Mouse (Mus musculus) embryo, embryonic 11.5 days (tissue): ENCODE results near the gene Ushbp1.
A peak's percentile ranks its signal among the peaks of the same experiment; 100 is the strongest.
"Not testable (repeated sequence)": the region's sequence is repeated elsewhere in the genome, so short reads cannot be mapped to it uniquely, and the experiment has no call there.

Experiments used
- DNase-seq: peaks from one replicate; pipeline ENCODE4 v3.0.0-alpha.2; 2012; ENCODE audit warnings: low read depth, low spot score

Gene Ushbp1

GRCm38 (mm10) chr8:71395629-71396028, at the start of gene Ushbp1:
Ushbp1 (minus strand) TSS chr8:71395802.
- DNase-seq, result no peak

DNA sequence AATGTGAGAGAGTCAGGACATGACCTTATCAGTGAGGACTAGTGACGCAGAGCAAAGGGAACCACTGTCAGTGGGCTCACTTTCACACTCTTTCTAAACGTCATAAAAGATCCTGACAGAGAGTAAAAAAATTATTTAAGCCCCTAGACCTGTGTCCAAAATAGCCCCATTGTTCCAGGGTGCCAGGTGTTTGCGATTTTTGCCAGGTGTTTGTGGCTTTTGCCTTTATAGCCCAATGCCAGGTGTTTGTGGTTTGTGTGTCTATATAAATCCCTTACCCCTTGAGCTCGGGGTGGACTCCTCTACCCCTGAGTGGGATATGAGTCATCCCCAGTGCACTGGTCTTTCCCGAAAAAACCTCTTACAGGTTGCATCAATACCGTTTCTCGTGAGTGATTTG, 49.5 kb upstream of the Ushbp1 start:
- DNase-seq, result no peak

DNA sequence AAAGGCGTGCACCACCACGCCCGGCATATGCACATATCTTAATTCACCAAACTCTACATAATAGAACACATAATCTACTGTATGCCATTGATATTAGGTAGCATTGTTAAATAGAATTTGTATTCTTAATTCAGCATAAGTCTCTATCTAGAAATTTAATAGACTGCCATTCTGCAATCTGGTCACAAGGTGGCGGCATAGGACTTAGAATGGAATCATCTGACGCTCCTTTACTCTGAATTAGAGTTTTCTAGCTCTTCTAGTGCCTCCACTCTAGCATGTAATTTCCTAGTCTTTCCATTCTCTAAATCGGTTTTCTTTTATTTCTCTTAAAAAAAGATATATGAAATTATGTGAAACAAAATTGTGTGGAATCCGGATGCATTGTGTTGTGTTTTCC, 45.8 kb upstream of the Ushbp1 start:
- DNase-seq, result peak; percentile 31

GRCm38 (mm10) chr8:71437041-71437440, 41.4 kb upstream of the Ushbp1 start:
- DNase-seq, result no peak

DNA sequence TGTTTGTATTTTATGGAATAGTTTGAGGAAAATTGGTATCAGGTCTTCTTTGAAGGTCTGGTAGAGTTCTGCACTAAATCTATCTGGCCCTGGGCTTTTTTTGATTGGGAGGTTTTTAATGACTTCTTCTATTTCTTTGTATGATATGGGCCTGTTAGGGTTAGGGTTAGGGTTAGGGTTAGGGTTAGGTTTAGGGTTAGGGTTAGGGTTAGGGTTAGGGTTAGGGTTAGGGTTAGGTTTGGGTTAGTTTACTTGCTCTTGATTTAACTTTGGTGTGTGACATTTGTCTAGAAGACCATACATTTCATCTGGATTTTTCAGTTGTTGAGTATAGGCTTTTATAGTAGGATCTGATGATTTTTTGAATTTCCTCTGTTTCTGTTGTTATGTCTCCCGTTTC, 37.3 kb upstream of the Ushbp1 start:
- not testable (repeated sequence) for DNase-seq

- DNase-seq, result no peak
Measured at GRCm38 (mm10) chr8:71422121-71422520, 26.5 kb upstream of the Ushbp1 start.

GRCm38 (mm10) chr8:71411535-71412273, 16.1 kb upstream of the Ushbp1 start:
- DNase-seq, result no peak

GRCm38 (mm10) chr8:71408231-71408630, 12.6 kb upstream of the Ushbp1 start:
- DNase-seq, result no peak

- no peak for DNase-seq
Measured at GRCm38 (mm10) chr8:71407441-71407840, 11.8 kb upstream of the Ushbp1 start.

DNA sequence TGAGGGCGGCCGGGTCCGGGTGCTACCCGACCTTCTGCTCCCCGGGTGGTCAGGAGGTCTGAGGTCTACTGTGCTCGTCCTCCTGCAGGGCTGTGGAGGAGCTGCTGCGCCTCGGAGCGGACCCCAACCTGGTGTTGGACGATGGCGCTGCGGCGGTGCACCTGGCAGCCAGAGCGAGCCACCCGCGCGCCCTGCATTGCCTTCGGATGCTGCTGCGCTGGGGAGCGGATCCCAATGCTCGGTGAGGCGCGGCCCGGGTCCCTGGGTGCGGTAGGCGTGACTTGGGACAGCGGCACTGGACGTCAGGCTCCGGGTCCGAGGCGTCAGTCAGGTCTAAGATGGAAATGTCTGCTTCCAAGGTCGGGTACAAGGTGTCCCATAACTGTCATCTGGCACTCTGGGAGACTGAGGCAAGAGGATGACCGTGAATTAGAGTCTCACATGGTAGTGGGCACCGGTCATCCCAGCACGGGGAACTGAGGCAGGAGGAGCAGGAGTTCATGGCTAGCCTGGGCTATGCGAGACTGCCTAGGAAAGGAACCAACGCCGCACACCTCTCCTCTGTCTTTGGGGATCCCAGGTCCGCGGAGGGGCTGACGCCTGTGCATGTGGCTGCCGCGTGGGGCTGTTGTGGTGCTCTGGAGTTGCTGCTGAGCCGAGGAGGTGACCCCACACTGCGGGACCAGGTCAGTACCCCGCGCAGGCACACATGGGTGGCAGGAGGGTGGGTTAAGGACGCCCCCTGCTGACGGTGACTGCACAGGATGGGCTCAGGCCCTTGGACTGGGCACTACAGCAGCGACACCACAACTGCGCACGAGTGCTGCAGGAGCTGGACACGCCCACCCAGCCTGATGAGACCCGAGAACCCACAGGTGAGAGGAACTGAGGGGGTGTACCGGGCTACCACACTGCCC, 10.8 kb upstream of the Ushbp1 start:
- peak; percentile 53 for DNase-seq

GRCm38 (mm10) chr8:71405401-71406098, 9.9 kb upstream of the Ushbp1 start, which contains the start of gene Ankle1:
Ankle1 (plus strand) TSS chr8:71406010.
- DNase-seq, result peak; percentile 91

DNA sequence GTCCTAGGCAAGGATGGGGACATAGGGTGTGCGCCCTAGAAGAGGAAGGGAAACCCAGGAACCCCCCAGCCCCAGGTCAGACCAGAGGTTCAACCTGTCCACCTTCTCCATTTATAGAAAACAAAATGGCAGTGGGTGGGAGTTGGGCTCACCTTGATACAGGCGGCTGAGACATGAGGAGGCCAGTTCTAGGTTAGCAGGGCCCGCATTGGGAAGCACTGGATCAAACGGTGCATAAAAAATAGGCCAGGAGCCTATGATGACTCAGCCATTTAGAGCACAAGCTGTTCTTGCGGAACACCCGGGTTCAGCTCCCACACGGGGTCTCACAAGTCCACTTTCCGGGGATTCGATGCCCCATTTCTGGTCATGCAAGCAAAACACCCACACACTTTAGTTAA, 9.3 kb upstream of the Ushbp1 start:
- DNase-seq, result no peak

- DNase-seq, result no peak
Measured at GRCm38 (mm10) chr8:71404011-71404410, 8.4 kb upstream of the Ushbp1 start.

DNA sequence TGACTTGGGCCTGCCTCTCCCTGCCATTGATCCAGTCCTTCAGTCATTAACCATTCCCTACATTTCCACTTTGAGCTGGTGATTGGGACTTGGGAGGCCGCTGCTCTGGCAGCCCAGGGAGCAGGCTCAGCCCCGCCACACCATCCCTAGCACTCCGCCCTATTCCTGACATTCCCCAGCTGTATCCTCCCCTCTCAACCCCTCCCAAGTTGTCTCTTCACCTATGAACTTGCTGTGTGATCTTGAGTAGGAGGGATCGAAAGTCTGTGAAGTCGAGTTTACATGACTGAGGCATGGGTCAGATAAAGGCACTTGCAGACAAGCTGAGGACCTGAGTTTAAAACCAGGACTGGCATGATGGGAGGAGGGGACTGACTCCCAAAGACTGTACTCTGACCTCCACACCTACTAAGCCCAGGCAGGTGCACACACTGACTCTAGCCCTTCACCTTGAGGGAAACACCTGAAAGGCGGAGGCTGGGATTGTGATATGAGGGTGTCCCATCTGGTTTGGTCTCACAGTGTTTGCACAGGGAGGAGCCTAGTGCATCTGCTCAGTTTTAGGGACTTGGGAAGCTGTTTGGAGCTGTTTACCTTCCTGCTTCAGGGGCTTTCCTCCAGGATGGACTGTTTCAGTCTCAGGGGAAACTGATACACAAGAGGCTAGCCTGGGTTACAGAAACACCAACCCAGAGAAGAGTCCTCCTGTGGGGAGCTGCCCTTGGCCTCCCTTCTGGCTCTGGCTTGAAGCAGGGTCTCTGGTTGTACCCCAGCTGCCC, 7.7 kb upstream of the Ushbp1 start:
- DNase-seq, result no peak

- DNase-seq, result no peak
Measured at GRCm38 (mm10) chr8:71402446-71402964, 6.9 kb upstream of the Ushbp1 start.

DNA sequence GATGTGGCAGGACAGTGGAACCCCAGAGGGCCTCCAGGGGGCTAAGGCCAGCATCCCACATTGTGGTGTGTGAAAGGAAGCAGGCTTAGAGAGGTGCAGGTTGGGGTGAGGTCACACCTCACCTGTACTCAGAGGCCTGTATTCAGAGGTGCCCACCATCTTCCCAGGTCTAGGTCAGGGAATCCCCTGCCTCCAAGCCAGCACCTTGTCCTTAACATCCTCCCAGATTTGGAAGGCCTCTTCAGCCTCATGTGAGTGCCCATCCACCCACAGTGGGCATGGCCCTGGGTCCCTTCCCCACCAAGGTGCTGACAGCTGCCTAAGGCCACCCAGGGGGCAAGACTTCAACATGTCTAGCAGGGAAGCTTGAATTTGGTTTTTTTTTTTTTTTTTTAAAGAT, 5.9 kb upstream of the Ushbp1 start:
- no peak for DNase-seq

GRCm38 (mm10) chr8:71400826-71401225, 5.2 kb upstream of the Ushbp1 start:
- no peak for DNase-seq

GRCm38 (mm10) chr8:71397701-71398100, 2.1 kb upstream of the Ushbp1 start:
- DNase-seq, result no peak

DNA sequence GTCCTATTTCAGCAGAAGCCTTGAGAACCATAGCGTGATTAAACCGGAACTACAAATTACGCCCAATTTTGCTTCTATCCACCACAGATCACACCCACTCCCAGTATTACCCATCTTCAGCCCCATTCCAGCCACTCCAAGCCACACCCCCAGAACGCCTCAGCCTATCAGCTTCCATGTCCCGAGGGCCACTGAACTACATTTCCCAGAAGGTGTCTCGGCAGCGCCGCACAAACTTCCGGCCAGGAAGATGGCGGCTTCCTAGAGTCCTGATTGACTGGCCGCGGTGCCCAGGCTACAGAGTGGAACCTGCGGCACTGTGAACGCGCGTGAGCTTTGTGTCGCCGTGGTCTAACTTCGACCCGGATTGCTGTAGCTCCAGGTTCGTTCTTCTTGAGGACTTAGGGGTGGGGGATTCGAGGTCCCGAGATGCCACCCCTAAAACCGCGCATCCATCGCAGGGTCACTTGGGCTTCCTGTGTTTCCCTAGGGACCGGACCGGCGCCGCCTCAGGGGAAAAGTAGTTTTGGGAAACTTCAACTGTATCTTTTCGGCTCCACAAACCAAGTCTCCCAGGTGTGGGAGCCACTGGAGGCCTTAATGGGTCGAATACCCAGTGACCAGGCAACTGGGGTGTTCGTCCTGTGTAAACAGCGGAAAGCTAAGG, 1.2 kb upstream of the Ushbp1 start, which contains the start of gene Babam1:
TSS of gene Babam1 (plus strand) at position 223 of the 667 bp plus-strand sequence.
- DNase-seq, result peak; percentile 85

- DNase-seq, result no peak
Measured at GRCm38 (mm10) chr8:71395071-71395470, 531 bp downstream of the Ushbp1 start.
